Mouse (Mus musculus): ENCODE data around the gene Mmachc.

Gene Mmachc

GRCm38 (mm10) chr4:116708201-116708764, at the start of gene Mmachc, which contains the start of gene Ccdc163:
Mmachc (minus strand) TSS chr4:116708406.
Ccdc163 (plus strand) TSS chr4:116708509.
- in situ Hi-C loops (cut with MboI): no loop called here

- in situ Hi-C loops (cut with MboI): no loop called here
Measured at GRCm38 (mm10) chr4:116749750-116750149, 41.5 kb upstream of the Mmachc start.

- in situ Hi-C loops (cut with MboI): no loop called here
Measured at GRCm38 (mm10) chr4:116738972-116739751, 31.0 kb upstream of the Mmachc start.

GRCm38 (mm10) chr4:116734996-116735395, 26.8 kb upstream of the Mmachc start:
- in situ Hi-C loops (cut with MboI): no loop called here

- in situ Hi-C loops (cut with MboI): no loop called here
Measured at GRCm38 (mm10) chr4:116732355-116732754, 24.1 kb upstream of the Mmachc start.

GRCm38 (mm10) chr4:116731077-116731476, 22.9 kb upstream of the Mmachc start:
- in situ Hi-C loops (cut with MboI): no loop called here

GRCm38 (mm10) chr4:116729532-116729931, 21.3 kb upstream of the Mmachc start:
- in situ Hi-C loops (cut with MboI): no loop called here

- in situ Hi-C loops (cut with MboI): no loop called here
Measured at GRCm38 (mm10) chr4:116727401-116727800, 19.2 kb upstream of the Mmachc start.

- in situ Hi-C loops (cut with MboI): no loop called here
Measured at GRCm38 (mm10) chr4:116725444-116725843, 17.2 kb upstream of the Mmachc start.

- in situ Hi-C loops (cut with MboI): no loop called here
Measured at GRCm38 (mm10) chr4:116722230-116722629, 14.0 kb upstream of the Mmachc start.

GRCm38 (mm10) chr4:116721098-116721628, 13.0 kb upstream of the Mmachc start:
- in situ Hi-C loops (cut with MboI): no loop called here

GRCm38 (mm10) chr4:116720343-116721097, 12.3 kb upstream of the Mmachc start, which contains the start of gene Tesk2:
Tesk2 (plus strand) TSS chr4:116720948.
- in situ Hi-C loops (cut with MboI): no loop called here

- in situ Hi-C loops (cut with MboI): loop anchor here (5.0 kb wide), 1 partner anchor 63 kb away; no protein-coding TSS in a partner anchor
Measured at GRCm38 (mm10) chr4:116719396-116719795, 11.2 kb upstream of the Mmachc start.

GRCm38 (mm10) chr4:116712536-116712935, 4.3 kb upstream of the Mmachc start:
- in situ Hi-C loops (cut with MboI): no loop called here

- in situ Hi-C loops (cut with MboI): no loop called here
Measured at GRCm38 (mm10) chr4:116710154-116710553, 1.9 kb upstream of the Mmachc start.

GRCm38 (mm10) chr4:116708791-116709390, 685 bp upstream of the Mmachc start:
- in situ Hi-C loops (cut with MboI): no loop called here

- in situ Hi-C loops (cut with MboI): no loop called here
Measured at GRCm38 (mm10) chr4:116707666-116708065, 540 bp downstream of the Mmachc start.

GRCm38 (mm10) chr4:116703804-116704203, 4.4 kb downstream of the Mmachc start:
- in situ Hi-C loops (cut with MboI): no loop called here

- in situ Hi-C loops (cut with MboI): no loop called here
Measured at GRCm38 (mm10) chr4:116700964-116701363, 7.2 kb downstream of the Mmachc start.

GRCm38 (mm10) chr4:116698693-116699342, 9.4 kb downstream of the Mmachc start:
- in situ Hi-C loops (cut with MboI): no loop called here

- in situ Hi-C loops (cut with MboI): no loop called here
Measured at GRCm38 (mm10) chr4:116693785-116694184, 14.4 kb downstream of the Mmachc start.
